Mouse (Mus musculus): ENCODE measurements around the gene Stard5. TPM values are rescaled to one million over a fixed set of nuclear protein-coding genes. Genes with fewer than 3 reads are reported as not detected.

Gene Stard5
- polyA plus RNA-seq (2021; fragmentation: Nextera tagmentation): 7.0 and 9.9 TPM in 2 replicates
- long read RNA-seq, experiment 1, transcript Stard5-201 (6 exons, 2,483 nt): major isoform, 9 of 14 reads
- long read RNA-seq, experiment 1, partial matches to known transcripts: 0 of 14 reads
- long read RNA-seq, experiment 1, other reads (novel, unspliced or antisense): 5 of 14 reads
- long read RNA-seq, experiment 2, transcript Stard5-201 (6 exons, 2,483 nt): major isoform, 40 of 57 reads
- long read RNA-seq, experiment 2, partial matches to known transcripts: 4 of 57 reads
- long read RNA-seq, experiment 2, other reads (novel, unspliced or antisense): 9 of 57 reads

GRCm38 (mm10) chr7:83631828-83632681 lies at the start of gene Stard5:
TSS of gene Stard5 (plus strand) at chr7:83631959.

DNA sequence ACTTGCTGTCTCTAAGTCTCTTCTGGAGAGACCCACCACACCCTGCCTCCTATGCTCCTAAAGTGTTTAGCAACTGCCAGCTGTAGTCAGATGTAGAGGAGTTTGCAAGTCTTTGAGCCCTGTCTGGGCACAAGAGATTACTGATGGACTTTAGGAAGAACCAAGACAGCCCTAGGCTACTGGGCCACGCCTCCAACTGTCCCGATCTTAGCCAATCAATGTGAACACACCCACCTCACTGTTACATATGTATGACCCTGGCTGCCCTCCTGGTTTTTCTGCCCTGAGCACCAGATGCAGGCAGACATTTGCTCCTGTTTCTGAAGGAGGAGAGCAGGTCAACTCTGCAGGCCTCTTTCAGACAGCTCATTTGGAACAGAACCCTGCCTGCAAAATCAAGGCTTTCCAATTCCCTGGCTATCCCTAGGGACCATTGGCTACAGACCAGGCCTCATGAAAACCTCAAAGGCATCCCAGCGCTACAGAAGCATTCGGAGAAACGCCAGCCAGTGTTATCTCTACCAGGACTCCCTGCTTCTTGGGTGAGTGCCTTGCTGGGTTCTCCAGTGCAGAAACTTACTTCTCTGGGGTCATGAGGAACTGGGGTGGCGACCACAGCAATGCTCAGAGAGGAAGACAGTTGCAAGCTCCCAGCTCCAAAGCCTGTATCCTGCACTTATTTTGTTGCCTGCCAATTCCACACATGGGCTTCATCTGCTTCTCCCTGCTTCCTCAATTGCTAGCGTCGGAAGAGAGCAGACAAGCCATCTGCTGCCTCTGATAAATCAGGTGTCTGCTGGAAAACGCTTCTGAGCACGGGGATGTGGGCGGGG lies 46.9 kb upstream of the Stard5 start, which contains the start of gene Tmc3:
Gene Tmc3 (plus strand): TSS at position 289 of the 833 bp plus-strand sequence.

Other genes with a start within 250 kb of the Stard5 start
- 0.04 and 0.11 TPM in 2 replicates for gene Tmc3, start 47.0 kb upstream of the Stard5 start, polyA plus RNA-seq (2021; fragmentation: Nextera tagmentation)
- 9.3 and 13.6 TPM in 2 replicates for gene Il16, start 113.8 kb downstream of the Stard5 start, polyA plus RNA-seq (2021; fragmentation: Nextera tagmentation)
- gene Cfap161, start 162.9 kb downstream of the Stard5 start, polyA plus RNA-seq (2021; fragmentation: Nextera tagmentation): 3.4 and 5.4 TPM in 2 replicates